Mouse (Mus musculus): Measurements from ENCODE around the gene Pmpca. TPM values are rescaled to one million over a fixed set of nuclear protein-coding genes. Genes with fewer than 3 reads are reported as not detected.

The Pmpca gene
- polyA plus RNA-seq, 1 experiment, result 17.7 TPM

DNA sequence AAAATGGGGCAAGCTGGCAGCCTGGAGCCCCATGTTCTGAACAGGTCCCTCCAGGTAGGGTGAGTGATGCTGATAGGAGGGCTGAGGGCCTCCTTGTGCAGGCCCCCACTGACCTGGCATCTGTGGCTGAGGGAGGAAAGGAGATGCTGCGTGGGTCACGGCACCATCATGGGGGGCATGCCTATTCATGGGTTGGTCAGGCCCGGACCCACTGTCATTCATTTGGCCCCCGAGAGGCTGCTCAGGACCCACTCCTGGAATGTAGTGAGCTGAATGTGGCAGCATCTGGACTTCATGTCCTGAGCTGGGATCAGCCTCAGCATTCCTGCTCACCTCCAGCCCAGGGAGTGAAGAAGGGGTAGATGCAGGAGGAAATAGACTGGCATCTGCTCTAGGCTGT lies 52.1 kb downstream of the Pmpca start:
- TF ChIP-seq POLR2A (IDR thresholded peaks at IDR 0.05; ENCODE audit: low read depth, low read length) (no peak), CTCF (IDR thresholded peaks at IDR 0.05; ENCODE audit: extremely low read depth, insufficient read length, insufficient replicate concordance, low read depth, low read length) (no peak)
- 93% methylated on average over 4 of the region's 4 CpGs for WGBS
- Histone ChIP-seq H3K4me3 (ENCODE audit: low read depth, low read length) (no peak overlapping the region), H3K4me1 (ENCODE audit: control insufficient read depth, insufficient read depth, insufficient read length, low read length) (peaks cover 2% of the 10 kb centered on the region; the same call in 1 of the 2 replicates), H3K27me3 (ENCODE audit: control insufficient read depth, insufficient read depth, low read length) (no peaks in the 10 kb centered on the region), H3K36me3 (ENCODE audit: control insufficient read depth, insufficient read depth, low read length) (peaks cover 38% of the 10 kb centered on the region), H3K27ac (ENCODE audit: insufficient read depth, low read depth, low read length) (no peak overlapping the region)

DNA sequence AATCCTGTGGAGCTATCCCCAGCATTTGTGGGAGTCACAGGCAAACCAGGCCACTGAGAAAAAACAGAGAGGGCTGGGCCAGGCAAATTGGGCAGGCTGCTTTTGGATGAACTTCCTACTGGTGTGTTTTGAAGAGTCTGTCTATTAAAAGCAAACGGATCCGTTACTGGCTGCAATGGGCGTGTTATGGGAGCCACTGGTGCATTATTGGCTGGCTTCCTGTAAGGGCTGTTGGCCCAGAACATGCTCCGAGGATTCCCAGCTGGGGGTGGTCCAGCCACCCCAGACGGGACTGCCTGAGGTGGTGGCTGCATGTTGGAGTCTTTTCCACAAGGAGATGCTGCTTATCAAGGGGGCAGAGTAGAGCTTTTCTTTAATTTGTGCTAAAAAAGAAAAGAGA lies 52.5 kb downstream of the Pmpca start:
- H3K36me3 ChIP-seq (ENCODE audit: control insufficient read depth, insufficient read depth, low read length), result peaks cover 37% of the 10 kb centered on the region
- H3K27me3 ChIP-seq (ENCODE audit: control insufficient read depth, insufficient read depth, low read length), result no peaks in the 10 kb centered on the region

DNA sequence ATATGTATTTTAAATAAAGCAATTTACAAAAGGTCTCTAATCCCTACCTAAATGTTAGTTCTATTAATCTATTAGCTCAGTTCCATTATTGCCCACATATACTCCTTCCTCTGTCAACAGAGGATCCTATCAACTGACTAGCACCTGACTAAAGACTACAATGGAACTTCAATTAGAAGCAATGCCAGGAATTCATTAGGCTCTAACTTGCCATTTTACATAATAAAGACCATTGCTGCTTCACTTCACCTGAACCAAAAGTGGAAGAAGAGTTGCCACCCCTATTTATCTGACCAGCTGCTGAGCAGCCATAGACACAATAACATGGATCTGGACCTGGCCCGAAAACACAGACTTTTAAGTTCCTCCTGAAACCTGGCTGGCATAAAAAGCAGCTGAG lies 53.7 kb downstream of the Pmpca start:
- H3K36me3 ChIP-seq (ENCODE audit: control insufficient read depth, insufficient read depth, low read length), result peaks cover 34% of the 10 kb centered on the region
- H3K4me1 ChIP-seq (ENCODE audit: control insufficient read depth, insufficient read depth, insufficient read length, low read length), result peaks cover 6% of the 10 kb centered on the region
- TF ChIP-seq CTCF (IDR thresholded peaks at IDR 0.05; ENCODE audit: extremely low read depth, insufficient read length, insufficient replicate concordance, low read depth, low read length) (no peak), POLR2A (IDR thresholded peaks at IDR 0.05; ENCODE audit: low read depth, low read length) (no peak)
- 84% methylated on average over 1 of the region's 1 CpGs for WGBS
- H3K27ac ChIP-seq (ENCODE audit: insufficient read depth, low read depth, low read length), result no peak overlapping the region
- H3K4me3 ChIP-seq (ENCODE audit: low read depth, low read length), result no peak overlapping the region
- no peaks in the 10 kb centered on the region for H3K27me3 ChIP-seq (ENCODE audit: control insufficient read depth, insufficient read depth, low read length)

More for the DNA sequence above, 52.5 kb downstream of the Pmpca start:
- Histone ChIP-seq H3K4me3 (ENCODE audit: low read depth, low read length) (no peak overlapping the region), H3K4me1 (ENCODE audit: control insufficient read depth, insufficient read depth, insufficient read length, low read length) (peaks cover 4% of the 10 kb centered on the region; the same call in 1 of the 2 replicates), H3K27ac (ENCODE audit: insufficient read depth, low read depth, low read length) (no peak overlapping the region)
- TF ChIP-seq POLR2A (IDR thresholded peaks at IDR 0.05; ENCODE audit: low read depth, low read length) (no peak), CTCF (IDR thresholded peaks at IDR 0.05; ENCODE audit: extremely low read depth, insufficient read length, insufficient replicate concordance, low read depth, low read length) (no peak)
- 64% methylated on average over 5 of the region's 5 CpGs for WGBS

DNA sequence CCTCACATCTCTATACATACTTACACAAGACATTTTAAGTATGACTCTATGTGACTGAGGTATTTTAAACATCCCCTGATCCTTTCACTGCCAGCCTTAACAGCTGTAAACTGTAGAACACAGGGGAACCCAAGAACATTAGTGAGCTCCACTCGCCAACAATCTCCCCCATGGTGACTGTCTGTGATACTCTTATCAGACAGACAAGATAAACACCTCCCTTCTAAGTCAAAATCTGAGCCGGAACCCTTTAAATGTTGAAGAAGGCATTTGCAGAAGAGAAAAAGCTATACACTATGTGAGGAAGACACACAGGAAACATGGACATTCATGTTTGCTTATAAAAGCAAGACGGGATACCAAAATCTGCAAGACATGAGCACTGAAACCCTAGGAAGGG lies 54.7 kb downstream of the Pmpca start:
- TF ChIP-seq POLR2A (IDR thresholded peaks at IDR 0.05; ENCODE audit: low read depth, low read length) (no peak), CTCF (IDR thresholded peaks at IDR 0.05; ENCODE audit: extremely low read depth, insufficient read length, insufficient replicate concordance, low read depth, low read length) (no peak)
- no peaks in the 10 kb centered on the region for H3K27me3 ChIP-seq (ENCODE audit: control insufficient read depth, insufficient read depth, low read length)
- H3K27ac ChIP-seq (ENCODE audit: insufficient read depth, low read depth, low read length), result no peak overlapping the region
- H3K4me1 ChIP-seq (ENCODE audit: control insufficient read depth, insufficient read depth, insufficient read length, low read length), result peaks cover 6% of the 10 kb centered on the region
- H3K4me3 ChIP-seq (ENCODE audit: low read depth, low read length), result peak overlapping the region; percentile 82; the same call in 1 of the 2 replicates
- H3K36me3 ChIP-seq (ENCODE audit: control insufficient read depth, insufficient read depth, low read length), result peaks cover 29% of the 10 kb centered on the region
- WGBS, result 14% methylated on average over 3 of the region's 3 CpGs

DNA sequence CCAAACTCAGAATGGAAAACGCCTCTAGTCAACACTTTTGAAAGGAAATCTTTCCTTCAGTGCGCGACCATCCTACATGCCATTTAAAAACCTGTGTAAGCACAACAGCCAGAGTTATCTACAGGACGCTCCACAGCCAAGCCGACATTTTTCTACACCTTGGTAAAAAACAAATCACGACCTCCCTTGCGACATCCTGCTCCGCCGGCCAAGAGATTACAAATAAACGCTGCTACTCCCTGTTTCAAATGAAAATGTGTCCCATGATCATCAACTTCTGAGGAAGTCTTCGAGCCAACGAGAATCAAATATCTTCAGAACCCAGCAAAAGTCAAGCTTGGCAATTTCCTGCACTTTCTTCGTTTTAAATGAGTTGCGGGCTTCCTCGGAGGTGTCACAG lies 55.2 kb downstream of the Pmpca start:
- WGBS, result 2% methylated on average over 15 of the region's 15 CpGs
- Histone ChIP-seq H3K4me3 (ENCODE audit: low read depth, low read length) (peak overlapping the region; percentile 82), H3K27ac (ENCODE audit: insufficient read depth, low read depth, low read length) (peak overlapping the region; percentile 80; the same call in 1 of the 2 replicates), H3K4me1 (ENCODE audit: control insufficient read depth, insufficient read depth, insufficient read length, low read length) (peaks cover 6% of the 10 kb centered on the region), H3K36me3 (ENCODE audit: control insufficient read depth, insufficient read depth, low read length) (peaks cover 25% of the 10 kb centered on the region), H3K27me3 (ENCODE audit: control insufficient read depth, insufficient read depth, low read length) (no peaks in the 10 kb centered on the region)
- TF ChIP-seq CTCF (IDR thresholded peaks at IDR 0.05; ENCODE audit: extremely low read depth, insufficient read length, insufficient replicate concordance, low read depth, low read length), result no peak
- no peak for TF ChIP-seq POLR2A (IDR thresholded peaks at IDR 0.05; ENCODE audit: low read depth, low read length)

DNA sequence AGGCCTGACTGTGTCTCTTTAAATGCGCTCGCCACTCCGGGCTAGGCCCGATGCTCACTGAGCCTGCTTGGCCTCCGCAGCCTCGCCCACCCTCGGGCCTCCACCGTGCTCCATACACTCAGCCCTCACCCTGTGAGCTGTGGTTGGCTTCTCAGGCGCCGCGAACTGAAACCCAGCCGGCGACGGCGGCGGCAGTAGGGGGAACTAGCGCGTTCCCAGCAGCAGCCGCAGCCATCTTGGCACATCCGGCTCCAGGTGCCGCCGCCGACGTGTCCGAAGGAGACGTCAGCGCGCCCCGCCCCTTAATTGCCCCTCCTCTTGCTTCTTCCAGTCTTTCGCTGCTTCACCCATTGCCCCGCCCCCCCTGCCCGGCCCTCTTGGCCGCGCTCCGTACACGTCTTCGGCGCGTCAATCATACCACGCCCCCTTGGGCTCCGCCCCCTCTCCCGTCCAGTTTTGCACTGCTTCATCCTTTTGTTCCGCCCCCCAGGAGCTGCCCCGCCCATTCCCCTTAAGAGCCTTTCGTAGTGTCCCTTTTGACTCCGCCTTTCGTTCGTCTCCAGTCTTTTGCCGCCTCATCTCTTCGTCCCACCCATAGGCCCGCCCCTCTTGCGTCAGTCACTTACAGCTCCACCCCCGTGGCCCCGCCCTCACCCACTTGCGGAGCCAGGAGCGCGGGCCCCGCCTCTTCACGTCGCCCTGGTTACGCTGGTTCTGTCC lies 56.0 kb downstream of the Pmpca start, which contains the start of gene Sec16a:
Sec16a (minus strand) TSS at position 271 of the 720 bp plus-strand sequence.
- Histone ChIP-seq H3K27me3 (ENCODE audit: control insufficient read depth, insufficient read depth, low read length) (no peaks in the 10 kb centered on the region), H3K36me3 (ENCODE audit: control insufficient read depth, insufficient read depth, low read length) (peaks cover 17% of the 10 kb centered on the region), H3K27ac (ENCODE audit: insufficient read depth, low read depth, low read length) (peak within 1 kb of the TSS; percentile 80), H3K4me3 (ENCODE audit: low read depth, low read length) (peak within 1 kb of the TSS; percentile 87), H3K4me1 (ENCODE audit: control insufficient read depth, insufficient read depth, insufficient read length, low read length) (peaks cover 6% of the 10 kb centered on the region)
- under 1% methylated on average over 60 of the region's 61 CpGs for WGBS
- peak; percentile 82 for TF ChIP-seq POLR2A (IDR thresholded peaks at IDR 0.05; ENCODE audit: low read depth, low read length)
- TF ChIP-seq CTCF (IDR thresholded peaks at IDR 0.05; ENCODE audit: extremely low read depth, insufficient read length, insufficient replicate concordance, low read depth, low read length), result no peak

DNA sequence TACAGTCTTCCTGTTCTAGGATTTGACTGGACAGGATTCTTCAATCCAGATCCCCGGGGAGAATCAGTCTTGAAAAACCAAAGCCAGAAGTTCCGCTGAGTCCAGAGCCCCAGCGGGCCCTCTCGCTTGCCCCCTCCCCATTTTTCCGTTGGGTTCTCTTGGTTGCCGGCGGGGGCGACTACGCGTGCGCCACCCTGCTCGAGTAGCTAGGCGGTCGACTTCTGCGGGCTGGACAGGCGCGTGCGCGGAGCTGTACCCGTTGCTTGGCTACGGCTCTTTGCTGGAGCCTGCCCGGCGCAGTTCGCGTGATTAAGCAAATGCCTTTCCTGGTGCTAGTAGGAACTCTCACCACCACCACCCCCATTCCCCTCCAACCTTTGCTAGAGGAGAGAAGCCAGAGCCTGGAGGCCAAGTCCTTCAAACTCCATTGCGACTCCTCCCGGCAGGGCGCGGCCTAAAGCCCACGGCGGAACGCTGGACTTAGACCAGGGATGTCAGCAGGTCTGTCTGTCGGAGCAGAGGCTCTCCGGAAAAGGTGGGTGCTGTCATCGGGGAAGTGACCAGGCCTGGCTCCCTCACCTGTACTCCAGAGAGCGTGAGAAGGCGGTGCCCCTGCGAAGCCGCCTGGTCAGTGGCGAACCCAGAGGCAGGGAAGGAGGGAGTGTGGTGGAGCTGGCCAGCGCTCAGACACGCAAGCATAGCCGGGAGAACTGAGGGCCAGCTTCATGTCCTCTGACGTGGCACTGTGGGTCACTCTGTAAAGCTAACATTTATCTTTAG lies 56.7 kb downstream of the Pmpca start:
- WGBS, result under 1% methylated on average over 44 of the region's 44 CpGs
- Histone ChIP-seq H3K4me3 (ENCODE audit: low read depth, low read length) (peak overlapping the region; percentile 87), H3K27ac (ENCODE audit: insufficient read depth, low read depth, low read length) (peak overlapping the region; percentile 79), H3K36me3 (ENCODE audit: control insufficient read depth, insufficient read depth, low read length) (peaks cover 10% of the 10 kb centered on the region), H3K27me3 (ENCODE audit: control insufficient read depth, insufficient read depth, low read length) (no peaks in the 10 kb centered on the region), H3K4me1 (ENCODE audit: control insufficient read depth, insufficient read depth, insufficient read length, low read length) (peaks cover 6% of the 10 kb centered on the region)
- TF ChIP-seq POLR2A (IDR thresholded peaks at IDR 0.05; ENCODE audit: low read depth, low read length) (peak; percentile 32; the same call in 1 of the 2 replicates), CTCF (IDR thresholded peaks at IDR 0.05; ENCODE audit: extremely low read depth, insufficient read length, insufficient replicate concordance, low read depth, low read length) (peak; percentile 11; the same call in 1 of the 2 replicates)

Measured in small intestine, adult 2 months (tissue).